Mouse (Mus musculus): ENCODE measurements around the gene Olfr985.

- TF ChIP-seq CTCF (IDR thresholded peaks at IDR 0.05; ENCODE audit: low read depth) (no peak), EP300 (IDR thresholded peaks at IDR 0.05; ENCODE audit: low read depth) (no peak)
Observed at GRCm38 (mm10) chr9:40093495-40093894, 36.5 kb downstream of the Olfr985 start, which contains the start of gene Olfr983.
